Mouse (Mus musculus) small intestine, adult 2 months (tissue): ENCODE data around the gene Cog7. TPM values are rescaled to one million over a fixed set of nuclear protein-coding genes. Genes with fewer than 3 reads are reported as not detected.

Source experiments
- H3K27ac ChIP-seq: fragments of 200-500 bp; 2 replicates; pipeline ENCODE4 v1.5.1; 2012; ENCODE audit warnings: low read depth, low read length, control low read depth, inconsistent platforms; ENCODE audit not compliant: insufficient read depth
- H3K27me3 ChIP-seq: fragments of 200-500 bp; 2 replicates; pipeline ENCODE4 v1.6.1; 2012; ENCODE audit warnings: mild to moderate bottlenecking, moderate library complexity, low read length, inconsistent platforms; ENCODE audit not compliant: control insufficient read depth, insufficient read depth
- H3K36me3 ChIP-seq: fragments of 200-500 bp; 2 replicates; pipeline ENCODE4 v1.6.1; 2012; ENCODE audit warnings: mild to moderate bottlenecking, low read length, control low read depth, inconsistent platforms; ENCODE audit not compliant: control insufficient read depth, insufficient read depth
- H3K4me1 ChIP-seq: fragments of 200-500 bp; 2 replicates; pipeline ENCODE4 v1.6.1; 2012; ENCODE audit warnings: low read length, inconsistent platforms, mixed read lengths; ENCODE audit not compliant: control insufficient read depth, insufficient read depth, insufficient read length
- H3K4me3 ChIP-seq: fragments of 200-500 bp; 2 replicates; pipeline ENCODE4 v1.5.1; 2012; ENCODE audit warnings: low read depth, mild to moderate bottlenecking, control low read depth, inconsistent platforms, low read length, moderate library complexity
- CTCF ChIP-seq: fragments of 200-500 bp; IDR thresholded peaks from 2 replicates; pipeline ENCODE4 v1.5.1; 2012; ENCODE audit warnings: low read depth, mild to moderate bottlenecking, control low read depth, inconsistent platforms, low read length, moderate library complexity, mixed read lengths; ENCODE audit not compliant: insufficient replicate concordance, insufficient read length; ENCODE audit errors: extremely low read depth
- POLR2A ChIP-seq: fragments of 200-500 bp; IDR thresholded peaks from 2 replicates; pipeline ENCODE4 v1.6.1; 2012; ENCODE audit warnings: low read depth, mild to moderate bottlenecking, control low read depth, inconsistent platforms, low read length, moderate library complexity
- WGBS: fragments of 180-500 bp; shearing (Covaris S2); methylation state at CpG from one replicate; pipeline ENCODE4 v1.1.7; 2018; 5-methylcytosine and 5-hydroxymethylcytosine counted together
- polyA plus RNA-seq: library from polyadenylated mRNA; depleted of rRNA; stranded (reverse); fragments of >200 nt; gene quantifications from 2 replicates; pipeline ENCODE4 v1.2.3, GENCODE M21; 2012; rRNA removed

The Cog7 gene
- polyA plus RNA-seq, result 11.7 and 20.2 TPM in 2 replicates

DNA sequence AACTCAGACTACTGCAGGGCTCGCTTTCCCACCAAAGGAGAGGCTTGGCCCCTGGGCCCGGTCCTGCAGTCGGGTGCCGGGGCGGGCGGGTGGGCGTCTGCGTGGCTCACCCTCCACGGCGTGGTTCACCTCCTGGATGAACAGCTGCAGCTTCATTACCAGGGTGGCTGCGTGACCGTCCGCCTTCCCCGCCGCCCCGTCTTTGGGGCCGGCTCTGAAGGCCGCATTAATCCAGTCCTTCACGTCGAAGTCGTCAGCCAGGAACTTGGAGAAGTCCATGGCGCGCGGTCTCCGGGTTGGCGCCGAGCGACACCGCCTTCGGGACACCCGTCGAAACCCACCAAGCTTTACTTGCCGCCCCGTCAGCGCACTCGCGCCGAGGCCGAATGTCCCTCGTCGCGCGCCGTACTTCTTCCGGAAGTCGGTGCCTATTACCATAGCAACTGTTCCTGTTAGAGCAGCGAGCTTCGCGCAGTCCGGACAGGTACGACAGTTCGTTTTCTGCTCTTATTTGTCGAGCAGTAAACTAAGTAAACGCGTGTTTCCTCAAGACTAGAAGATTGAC, at the start of gene Cog7:
Cog7 (minus strand) TSS at position 405 of the 565 bp plus-strand sequence.
- no peak; the same call in 1 of the 2 replicates for TF ChIP-seq POLR2A
- TF ChIP-seq CTCF, result no peak
- H3K4me1 ChIP-seq, result peaks cover 4% of the 10 kb centered on the region
- H3K4me3 ChIP-seq, result peak within 1 kb of the TSS; percentile 98
- no peak within 1 kb of the TSS for H3K27ac ChIP-seq
- under 1% methylated on average over 55 of the region's 55 CpGs for WGBS
- H3K36me3 ChIP-seq, result peaks cover under 1% of the 10 kb centered on the region; the same call in 1 of the 2 replicates
- H3K27me3 ChIP-seq, result no peaks in the 10 kb centered on the region

GRCm38 (mm10) chr7:122022131-122022530, 40.6 kb upstream of the Cog7 start:
- Histone ChIP-seq H3K36me3 (no peaks in the 10 kb centered on the region), H3K4me3 (no peak overlapping the region), H3K4me1 (no peaks in the 10 kb centered on the region; the same call in 1 of the 2 replicates), H3K27me3 (no peaks in the 10 kb centered on the region), H3K27ac (no peak overlapping the region)
- 96% methylated on average over 2 of the region's 2 CpGs for WGBS
- TF ChIP-seq POLR2A (no peak), CTCF (no peak)

GRCm38 (mm10) chr7:122020667-122021354, 39.3 kb upstream of the Cog7 start, which contains the start of gene Gga2:
Gene Gga2, minus strand, starts transcription at chr7:122021222.
- H3K27ac ChIP-seq, result peak within 1 kb of the TSS; percentile 35; the same call in 1 of the 2 replicates
- WGBS, result under 1% methylated on average over 50 of the region's 50 CpGs
- TF ChIP-seq CTCF (no peak), POLR2A (0 out of 2 replicates have a peak, but pooled peaks have one; percentile 16)
- no peaks in the 10 kb centered on the region; the same call in 1 of the 2 replicates for H3K4me1 ChIP-seq
- no peaks in the 10 kb centered on the region for H3K36me3 ChIP-seq
- peak within 1 kb of the TSS; percentile 97 for H3K4me3 ChIP-seq
- no peaks in the 10 kb centered on the region for H3K27me3 ChIP-seq

DNA sequence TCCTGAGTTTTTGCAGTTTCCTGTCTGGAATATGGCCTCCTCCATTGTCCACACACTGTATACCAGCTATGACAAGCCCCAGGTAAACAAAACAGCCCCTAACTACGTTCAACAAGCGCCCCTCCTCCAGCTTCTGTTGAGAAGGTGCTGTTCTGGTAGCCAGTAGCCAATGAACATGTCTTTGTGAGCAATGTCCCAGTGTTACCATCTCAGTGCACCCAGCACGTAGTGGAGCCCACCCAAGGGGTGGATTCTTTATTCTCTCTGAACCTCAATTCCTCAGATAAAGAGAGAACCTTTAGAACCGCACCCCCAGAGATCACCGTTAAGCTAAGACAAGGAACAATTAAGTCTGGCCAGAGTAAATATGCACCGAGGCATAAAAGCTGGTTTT, 38.8 kb upstream of the Cog7 start:
- WGBS, result 12% methylated on average over 6 of the region's 6 CpGs
- no peak for TF ChIP-seq CTCF
- no peak for TF ChIP-seq POLR2A
- Histone ChIP-seq H3K27me3 (no peaks in the 10 kb centered on the region), H3K36me3 (no peaks in the 10 kb centered on the region), H3K4me3 (peak overlapping the region; percentile 97), H3K27ac (no peak overlapping the region), H3K4me1 (no peaks in the 10 kb centered on the region; the same call in 1 of the 2 replicates)

- no peaks in the 10 kb centered on the region for H3K27me3 ChIP-seq
- no peak overlapping the region for H3K4me3 ChIP-seq
- 87% methylated on average over 7 of the region's 7 CpGs for WGBS
- no peak for TF ChIP-seq POLR2A
- H3K4me1 ChIP-seq, result no peaks in the 10 kb centered on the region; the same call in 1 of the 2 replicates
- H3K36me3 ChIP-seq, result no peaks in the 10 kb centered on the region
- no peak overlapping the region for H3K27ac ChIP-seq
Observed at GRCm38 (mm10) chr7:122018978-122019377, 37.5 kb upstream of the Cog7 start.

GRCm38 (mm10) chr7:122018247-122018646, 36.7 kb upstream of the Cog7 start:
- 43% methylated on average over 3 of the region's 3 CpGs for WGBS
- no peak overlapping the region for H3K27ac ChIP-seq

DNA sequence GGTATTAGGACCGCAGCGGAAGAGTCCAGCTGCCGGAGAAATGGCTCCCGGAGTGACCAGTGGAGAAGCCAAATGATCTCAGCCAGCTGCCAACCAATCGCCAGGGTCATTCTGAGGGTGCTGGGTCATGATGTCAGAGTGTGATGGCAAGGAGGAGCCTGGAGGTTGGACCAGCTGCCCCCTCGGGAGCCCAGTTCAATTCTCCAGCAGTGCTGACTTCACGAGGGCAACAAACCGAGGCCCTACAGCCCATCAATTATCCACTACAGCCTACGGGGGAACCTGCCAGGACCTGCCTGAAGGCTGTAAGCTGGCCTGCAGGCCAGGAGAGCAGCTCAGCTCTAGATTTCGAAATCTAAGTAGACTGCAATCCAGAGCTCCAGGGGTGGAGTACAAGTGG, 34.2 kb upstream of the Cog7 start:
- no peaks in the 10 kb centered on the region for H3K27me3 ChIP-seq
- no peaks in the 10 kb centered on the region; the same call in 1 of the 2 replicates for H3K4me1 ChIP-seq
- no peak overlapping the region for H3K27ac ChIP-seq
- TF ChIP-seq CTCF (no peak), POLR2A (no peak)
- WGBS, result 70% methylated on average over 10 of the region's 10 CpGs
- H3K4me3 ChIP-seq, result no peak overlapping the region
- no peaks in the 10 kb centered on the region for H3K36me3 ChIP-seq

More at GRCm38 (mm10) chr7:122018247-122018646, 36.7 kb upstream of the Cog7 start:
- Histone ChIP-seq H3K4me3 (no peak overlapping the region), H3K4me1 (no peaks in the 10 kb centered on the region; the same call in 1 of the 2 replicates), H3K27me3 (no peaks in the 10 kb centered on the region), H3K36me3 (no peaks in the 10 kb centered on the region)
- TF ChIP-seq CTCF (no peak), POLR2A (no peak)
